18 mouse cellular contexts compared by ENCODE assay signal in the genomic region with DNA sequence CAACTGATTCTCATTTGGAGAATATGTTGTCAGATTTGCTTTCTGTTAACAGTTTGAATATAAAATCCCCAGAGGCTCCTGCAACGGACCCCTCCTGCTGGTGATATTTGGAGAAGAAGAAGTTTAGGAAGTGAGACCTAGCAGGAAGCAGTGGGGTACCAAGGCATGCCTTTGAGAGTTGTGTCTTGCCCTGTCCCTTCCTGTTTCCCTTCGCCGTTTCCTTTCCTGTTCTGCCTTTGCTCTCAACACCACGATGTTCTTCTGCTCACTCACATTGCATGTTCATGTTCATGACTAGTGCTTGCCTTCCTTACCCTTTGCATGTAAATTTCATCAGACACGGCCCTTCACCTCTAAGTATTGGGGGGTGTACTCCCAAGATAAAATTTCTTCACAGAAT.
A peak's percentile ranks its signal among the peaks of the same experiment; 100 is the strongest.
DNase-seq lines count a peak whose midpoint lies in the region; ATAC-seq and TF ChIP-seq lines count a peak whose summit lies in the region.
"Had no signal": no experiment of that assay in that cellular context is flagged by ENCODE, and none has a peak within 500 bp of the region (broad histone marks: within the 10 kb centered on the region; RNA-seq: fewer than 3 reads in every experiment).

No protein-coding gene starts in this region.

- H3K4me1 ChIP-seq in CH12.LX (ENCODE audit: control insufficient read depth in 1 of 2, insufficient read depth in 2 of 2) = peaks cover 9 to 39% of the 10 kb centered on the region in 2 experiments
- H3K4me1 ChIP-seq in forebrain, embryonic 15.5 days = no peaks in the 10 kb centered on the region
- H3K4me1 ChIP-seq: embryonic facial prominence, embryonic 13.5 days had no signal

- peak; percentile 43; the same call in 1 of the 2 replicates for TF ChIP-seq EP300 in CH12.LX (IDR thresholded peaks at IDR 0.05; ENCODE audit: low read length)

- TF ChIP-seq RAD21 in CH12.LX (IDR thresholded peaks at IDR 0.05; ENCODE audit: low read depth, low read length) = no peak

- peak; percentile 48 for ATAC-seq in inflammation-experienced regulatory T-cells, adult 6 months
- no peak for ATAC-seq in forebrain, embryonic 15.5 days (replicated peaks)
- ATAC-seq: activated CD4-positive, CD25-positive, alpha-beta regulatory T cell, adult 4 months; forebrain, postnatal 0 days; hindbrain, embryonic 16.5 days had no signal

- H3K9me3 ChIP-seq in CH12.LX (replicated peaks; ENCODE audit: low read length) = no peaks in the 10 kb centered on the region
- H3K9me3 ChIP-seq in forebrain, embryonic 15.5 days = no peaks in the 10 kb centered on the region
- H3K9me3 ChIP-seq: embryonic facial prominence, embryonic 13.5 days; forebrain, embryonic 12.5 days; heart, embryonic 12.5 days had no signal

- no peaks in the 10 kb centered on the region for H3K27me3 ChIP-seq in CH12.LX (replicated peaks)
- no peaks in the 10 kb centered on the region for H3K27me3 ChIP-seq in forebrain, embryonic 15.5 days
- H3K27me3 ChIP-seq: embryonic facial prominence, embryonic 13.5 days; forebrain, embryonic 12.5 days; heart, embryonic 12.5 days had no signal

- dilution Hi-C loops in CH12.LX (cut with MboI; ENCODE audit: extremely low pct_ligation_motif_present, extremely low pct_unique_long_range_greater_than_20kb, low sequenced_read_pairs) = no loop called here

- H3K9ac ChIP-seq in CH12.LX (ENCODE audit: insufficient read depth, low read depth) = no peak overlapping the region; the same call in 1 of the 2 replicates
- no peak overlapping the region for H3K9ac ChIP-seq in forebrain, embryonic 15.5 days (replicated peaks)
- H3K9ac ChIP-seq: embryonic facial prominence, embryonic 13.5 days; forebrain, embryonic 12.5 days; forebrain, postnatal 0 days; heart, embryonic 12.5 days had no signal

- peak; percentile 55 for DNase-seq in heart, adult 11 months
- DNase-seq in heart, postnatal 4 days = no peak
- DNase-seq in A20 (ENCODE audit: low read depth, low spot score) (peak; percentile 44), CH12.LX (ENCODE audit: extremely low read depth) (peak; percentile 44)
- DNase-seq in frontal cortex, adult 2 months (ENCODE audit: extremely low spot score in 1 of 2, low spot score in 1 of 2) = no peak
- DNase-seq in left cerebral cortex, postnatal 4 days = no peak
- DNase-seq: adrenal gland, postnatal 14 days; cerebellum, adult 11-12 months; cerebellum, adult 9-10 months; cerebellum, postnatal 25 days; forebrain, postnatal 0 days had no signal

- intact Hi-C loops in left cerebral cortex, postnatal 4 days (cut with DNase I) = loop anchor here (10.0 kb wide), 1 partner anchor 251 kb away; a partner anchor contains a TSS

- H3K79me2 ChIP-seq in CH12.LX (replicated peaks; ENCODE audit: control insufficient read depth, extremely low read depth, insufficient read depth, poor library complexity, severe bottlenecking) = no peaks in the 10 kb centered on the region

- in situ Hi-C loops in CH12.LX (cut with MboI; ENCODE audit: low pct_ligation_motif_present, low pct_unique_long_range_greater_than_20kb, low sequenced_read_pairs) = no loop called here

- TF ChIP-seq CTCF in CH12.LX (conservative IDR thresholded peaks at IDR 0.05 in 1 of 2, IDR thresholded peaks at IDR 0.05 in 1 of 2; ENCODE audit: low read depth in 2 of 2, low read length in 2 of 2) = no peak

- WGBS in forebrain, embryonic 15.5 days = 89% methylated on average over 5 of the region's 5 CpGs

- peak overlapping the region; percentile 89 for H3K27ac ChIP-seq in CH12.LX (ENCODE audit: insufficient read depth, low read depth)
- no peak overlapping the region for H3K27ac ChIP-seq in forebrain, embryonic 15.5 days (replicated peaks)
- H3K27ac ChIP-seq: embryonic facial prominence, embryonic 13.5 days; forebrain, embryonic 12.5 days had no signal

- TF ChIP-seq POLR2A in CH12.LX (IDR thresholded peaks at IDR 0.05; ENCODE audit: low read depth, low read length) = no peak

- peak overlapping the region in 1 of 3 experiments; percentile 52 for H3K4me3 ChIP-seq in CH12.LX (replicated peaks in 1 of 3; ENCODE audit: low read depth in 2 of 3, low read length in 2 of 3, poor library complexity in 1 of 3)
- H3K4me3 ChIP-seq in forebrain, embryonic 15.5 days = no peak overlapping the region
- H3K4me3 ChIP-seq: embryonic facial prominence, embryonic 13.5 days; forebrain, embryonic 12.5 days; heart, embryonic 12.5 days had no signal

- H3K4me2 ChIP-seq in CH12.LX (ENCODE audit: insufficient read depth, low read depth, poor library complexity, severe bottlenecking) = peak overlapping the region; percentile 80
- H3K4me2 ChIP-seq in forebrain, embryonic 15.5 days (replicated peaks) = no peak overlapping the region
- H3K4me2 ChIP-seq: embryonic facial prominence, embryonic 13.5 days; forebrain, embryonic 12.5 days; heart, embryonic 12.5 days had no signal

- H3K36me3 ChIP-seq in CH12.LX (replicated peaks in 1 of 2; ENCODE audit: control insufficient read depth in 1 of 2, insufficient read depth in 1 of 2, low read length in 1 of 2) = no peaks in the 10 kb centered on the region
- no peaks in the 10 kb centered on the region for H3K36me3 ChIP-seq in forebrain, embryonic 15.5 days
- H3K36me3 ChIP-seq: embryonic facial prominence, embryonic 13.5 days; forebrain, embryonic 12.5 days; heart, embryonic 12.5 days had no signal

TF ChIP-seq in CH12.LX, 34 proteins besides CTCF, POLR2A, EP300 and RAD21:
- TF ChIP-seq MYC (IDR thresholded peaks at IDR 0.05; ENCODE audit: low read depth, low read length) (peak; percentile 42; the same call in 1 of the 2 replicates), ZMIZ1 (IDR thresholded peaks at IDR 0.05; ENCODE audit: low read depth, low read length) (no peak), IRF4 (IDR thresholded peaks at IDR 0.05; ENCODE audit: low read depth, low read length) (no peak), MAX (IDR thresholded peaks at IDR 0.05; ENCODE audit: low read length) (peak; percentile 60), GABPA (IDR thresholded peaks at IDR 0.05; ENCODE audit: insufficient replicate concordance, low read depth, low read length) (no peak), ELF1 (IDR thresholded peaks at IDR 0.05; ENCODE audit: low read depth, low read length) (peak; percentile 67)
TF ChIP-seq in CH12.LX: peak in this region for 3.

Comparison
In these comparisons a context has a peak if more than half of its experiments do, and no peak if none do; other contexts are left out.
1. DNase-seq: peak in heart, adult 11 months (single experiment), A20 (single experiment) and CH12.LX (single experiment); none in heart, postnatal 4 days (single experiment), frontal cortex, adult 2 months (0 of 2) and left cerebral cortex, postnatal 4 days (single experiment).